Mouse (Mus musculus) neural tube, embryonic 12.5 days (tissue): ENCODE results near the gene Clasp1. TPM values are rescaled to one million over a fixed set of nuclear protein-coding genes. Genes with fewer than 3 reads are reported as not detected.

Experiments used
- ATAC-seq: fragments of 200-750 bp; cut with Nextera tagmentation; 2 replicates; pipeline ENCODE4 v1.8.0; 2017; ENCODE audit warnings: low read depth, mild to moderate bottlenecking, moderate TSS enrichment, moderate library complexity; ENCODE audit not compliant: low FRiP score
- H3K27ac ChIP-seq: fragments of 300-500 bp; sonication (generic); 2 replicates; pipeline ENCODE4 v1.5.1; 2016
- H3K27me3 ChIP-seq: fragments of 300-500 bp; sonication (generic); replicated peaks from 2 replicates; pipeline ENCODE4 v1.6.1; 2016; ENCODE audit warnings: mild to moderate bottlenecking
- H3K36me3 ChIP-seq: fragments of 300-500 bp; sonication (generic); 2 replicates; pipeline ENCODE4 v1.6.1; 2016; ENCODE audit warnings: mild to moderate bottlenecking
- H3K4me1 ChIP-seq: fragments of 300-500 bp; sonication (generic); 2 replicates; pipeline ENCODE4 v1.6.1; 2016
- H3K4me2 ChIP-seq: fragments of 300-500 bp; sonication (generic); replicated peaks from 2 replicates; pipeline ENCODE4 v1.6.1; 2016; ENCODE audit warnings: mild to moderate bottlenecking
- H3K4me3 ChIP-seq: fragments of 300-500 bp; sonication (generic); 2 replicates; pipeline ENCODE4 v1.5.1; 2016
- H3K9ac ChIP-seq: fragments of 300-500 bp; sonication (generic); 2 replicates; pipeline ENCODE4 v1.6.1; 2016; ENCODE audit warnings: mild to moderate bottlenecking
- H3K9me3 ChIP-seq: fragments of 300-500 bp; sonication (generic); 2 replicates; pipeline ENCODE4 v1.6.1; 2016; ENCODE audit warnings: mild to moderate bottlenecking
- WGBS: fragments of 180-500 bp; shearing (Covaris S2); methylation state at CpG from one replicate; pipeline ENCODE4 v1.1.7; 2016; 5-methylcytosine and 5-hydroxymethylcytosine counted together
- polyA plus RNA-seq: library from polyadenylated mRNA; unstranded; fragments of >200 nt; fragmentation: Nextera tagmentation; extraction: Ambion mirVana; gene quantifications from 2 replicates; pipeline ENCODE4 v1.2.1, GENCODE M21; 2016

Gene Clasp1
- polyA plus RNA-seq, 1 experiment from 2014 or later: 132 TPM

- no peak overlapping the region for H3K27ac ChIP-seq
- no peak overlapping the region for H3K9ac ChIP-seq
- H3K36me3 ChIP-seq: peaks cover 65% of the 10 kb centered on the region
- ATAC-seq: no peak
- no peak overlapping the region for H3K4me3 ChIP-seq
- whole genome bisulfite sequencing: 86% methylated on average over 6 of the region's 6 CpGs
- no peaks in the 10 kb centered on the region for H3K9me3 ChIP-seq
- H3K4me2 ChIP-seq: no peak overlapping the region
- no peaks in the 10 kb centered on the region for H3K4me1 ChIP-seq
- no peaks in the 10 kb centered on the region for H3K27me3 ChIP-seq
Measured at GRCm38 (mm10) chr1:118523161-118523560, 134.3 kb downstream of the Clasp1 start.

GRCm38 (mm10) chr1:118525336-118525735 lies 136.5 kb downstream of the Clasp1 start:
- Histone ChIP-seq H3K27me3 (no peaks in the 10 kb centered on the region), H3K4me3 (no peak overlapping the region), H3K9ac (no peak overlapping the region), H3K4me2 (no peak overlapping the region), H3K27ac (no peak overlapping the region), H3K36me3 (peaks cover 70% of the 10 kb centered on the region), H3K4me1 (no peaks in the 10 kb centered on the region), H3K9me3 (no peaks in the 10 kb centered on the region)
- no peak for ATAC-seq
- 93% methylated on average over 9 of the region's 9 CpGs for WGBS

GRCm38 (mm10) chr1:118529213-118529612 lies 140.4 kb downstream of the Clasp1 start:
- Histone ChIP-seq H3K27me3 (no peaks in the 10 kb centered on the region), H3K27ac (no peak overlapping the region), H3K9me3 (no peaks in the 10 kb centered on the region), H3K36me3 (peaks cover 77% of the 10 kb centered on the region), H3K4me3 (no peak overlapping the region), H3K4me2 (no peak overlapping the region), H3K9ac (no peak overlapping the region), H3K4me1 (no peaks in the 10 kb centered on the region)
- WGBS: 100% methylated on average over 1 of the region's 1 CpGs
- ATAC-seq: no peak

GRCm38 (mm10) chr1:118531259-118531658 lies 142.4 kb downstream of the Clasp1 start:
- Histone ChIP-seq H3K9ac (no peak overlapping the region), H3K4me1 (no peaks in the 10 kb centered on the region), H3K27me3 (no peaks in the 10 kb centered on the region), H3K36me3 (peaks cover 87% of the 10 kb centered on the region), H3K27ac (no peak overlapping the region), H3K4me2 (no peak overlapping the region), H3K9me3 (no peaks in the 10 kb centered on the region), H3K4me3 (no peak overlapping the region)
- WGBS: 94% methylated on average over 3 of the region's 3 CpGs
- ATAC-seq: no peak

- H3K9ac ChIP-seq: no peak overlapping the region
- H3K4me1 ChIP-seq: no peaks in the 10 kb centered on the region
- peaks cover 71% of the 10 kb centered on the region for H3K36me3 ChIP-seq
- H3K27ac ChIP-seq: no peak overlapping the region
- 91% methylated on average over 15 of the region's 15 CpGs for WGBS
- no peaks in the 10 kb centered on the region for H3K9me3 ChIP-seq
- H3K4me2 ChIP-seq: no peak overlapping the region
- ATAC-seq: no peak
- no peaks in the 10 kb centered on the region for H3K27me3 ChIP-seq
- H3K4me3 ChIP-seq: no peak overlapping the region
Measured at GRCm38 (mm10) chr1:118536021-118536420, 147.2 kb downstream of the Clasp1 start.

- H3K4me1 ChIP-seq: no peaks in the 10 kb centered on the region
- peaks cover 73% of the 10 kb centered on the region for H3K36me3 ChIP-seq
- no peaks in the 10 kb centered on the region for H3K9me3 ChIP-seq
- H3K4me2 ChIP-seq: no peak overlapping the region
- ATAC-seq: no peak
- no peak overlapping the region for H3K4me3 ChIP-seq
- H3K27me3 ChIP-seq: no peaks in the 10 kb centered on the region
- WGBS: 94% methylated on average over 6 of the region's 6 CpGs
- H3K9ac ChIP-seq: no peak overlapping the region
- H3K27ac ChIP-seq: no peak overlapping the region
Measured at GRCm38 (mm10) chr1:118539046-118539445, 150.2 kb downstream of the Clasp1 start.

GRCm38 (mm10) chr1:118542880-118543279 lies 154.0 kb downstream of the Clasp1 start:
- 94% methylated on average over 7 of the region's 7 CpGs for WGBS
- H3K9me3 ChIP-seq: no peaks in the 10 kb centered on the region
- H3K4me3 ChIP-seq: no peak overlapping the region
- H3K4me1 ChIP-seq: no peaks in the 10 kb centered on the region
- ATAC-seq: no peak
- no peaks in the 10 kb centered on the region for H3K27me3 ChIP-seq
- no peak overlapping the region for H3K9ac ChIP-seq
- H3K4me2 ChIP-seq: no peak overlapping the region
- H3K36me3 ChIP-seq: peaks cover 79% of the 10 kb centered on the region
- no peak overlapping the region for H3K27ac ChIP-seq

- ATAC-seq: no peak
- WGBS: 91% methylated on average over 5 of the region's 5 CpGs
- H3K27ac ChIP-seq: no peak overlapping the region
- no peaks in the 10 kb centered on the region for H3K9me3 ChIP-seq
- no peak overlapping the region for H3K4me3 ChIP-seq
- H3K27me3 ChIP-seq: no peaks in the 10 kb centered on the region
- no peak overlapping the region for H3K4me2 ChIP-seq
- H3K9ac ChIP-seq: no peak overlapping the region
- H3K4me1 ChIP-seq: no peaks in the 10 kb centered on the region
- peaks cover 86% of the 10 kb centered on the region for H3K36me3 ChIP-seq
Measured at GRCm38 (mm10) chr1:118548769-118549168, 159.9 kb downstream of the Clasp1 start.

GRCm38 (mm10) chr1:118551152-118551551 lies 162.3 kb downstream of the Clasp1 start:
- no peak for ATAC-seq
- Histone ChIP-seq H3K27me3 (no peaks in the 10 kb centered on the region), H3K4me1 (no peaks in the 10 kb centered on the region), H3K4me3 (no peak overlapping the region), H3K27ac (no peak overlapping the region), H3K9ac (no peak overlapping the region), H3K36me3 (peaks cover 88% of the 10 kb centered on the region), H3K4me2 (no peak overlapping the region), H3K9me3 (no peaks in the 10 kb centered on the region)
- WGBS: 90% methylated on average over 5 of the region's 5 CpGs

- H3K4me2 ChIP-seq: no peak overlapping the region
- H3K36me3 ChIP-seq: peaks cover 86% of the 10 kb centered on the region
- no peaks in the 10 kb centered on the region for H3K9me3 ChIP-seq
- no peak overlapping the region for H3K9ac ChIP-seq
- H3K27me3 ChIP-seq: no peaks in the 10 kb centered on the region
- H3K27ac ChIP-seq: no peak overlapping the region
- WGBS: 95% methylated on average over 4 of the region's 4 CpGs
- no peak for ATAC-seq
- H3K4me1 ChIP-seq: no peaks in the 10 kb centered on the region
- no peak overlapping the region for H3K4me3 ChIP-seq
Measured at GRCm38 (mm10) chr1:118552071-118552470, 163.2 kb downstream of the Clasp1 start.

GRCm38 (mm10) chr1:118553045-118553444 lies 164.2 kb downstream of the Clasp1 start:
- WGBS: 92% methylated on average over 2 of the region's 2 CpGs
- H3K36me3 ChIP-seq: peaks cover 85% of the 10 kb centered on the region

GRCm38 (mm10) chr1:118553451-118553850 lies 164.6 kb downstream of the Clasp1 start:
- WGBS: 93% methylated on average over 3 of the region's 3 CpGs
- Histone ChIP-seq H3K9ac (no peak overlapping the region), H3K27me3 (no peaks in the 10 kb centered on the region), H3K9me3 (no peaks in the 10 kb centered on the region), H3K4me1 (no peaks in the 10 kb centered on the region), H3K36me3 (peaks cover 84% of the 10 kb centered on the region), H3K4me3 (no peak overlapping the region), H3K27ac (no peak overlapping the region), H3K4me2 (no peak overlapping the region)
- no peak for ATAC-seq

More at GRCm38 (mm10) chr1:118553045-118553444, 164.2 kb downstream of the Clasp1 start:
- H3K4me1 ChIP-seq: no peaks in the 10 kb centered on the region
- no peaks in the 10 kb centered on the region for H3K9me3 ChIP-seq
- H3K27me3 ChIP-seq: no peaks in the 10 kb centered on the region
- ATAC-seq: no peak
- no peak overlapping the region for H3K9ac ChIP-seq
- H3K4me2 ChIP-seq: no peak overlapping the region
- no peak overlapping the region for H3K4me3 ChIP-seq
- no peak overlapping the region for H3K27ac ChIP-seq

- no peak overlapping the region for H3K4me2 ChIP-seq
- peaks cover 79% of the 10 kb centered on the region for H3K36me3 ChIP-seq
- WGBS: 97% methylated on average over 5 of the region's 5 CpGs
Measured at GRCm38 (mm10) chr1:118554961-118555360, 166.1 kb downstream of the Clasp1 start.

More at GRCm38 (mm10) chr1:118554961-118555360, 166.1 kb downstream of the Clasp1 start:
- Histone ChIP-seq H3K4me3 (no peak overlapping the region), H3K27me3 (no peaks in the 10 kb centered on the region), H3K9ac (no peak overlapping the region), H3K4me1 (no peaks in the 10 kb centered on the region), H3K27ac (no peak overlapping the region), H3K9me3 (no peaks in the 10 kb centered on the region)
- ATAC-seq: no peak
